Mouse (Mus musculus) T-cell, adult 2 months (primary cell): ENCODE results near the gene Thbs3.
A peak's percentile ranks its signal among the peaks of the same experiment; 100 is the strongest.

Experiments used
- DNase-seq: peaks from one replicate; pipeline ENCODE4 v3.0.0; 2022; ENCODE audit warnings: low spot score

Thbs3 gene

GRCm38 (mm10) chr3:89214681-89215411 is at the start of gene Thbs3:
Thbs3 (plus strand) TSS chr3:89215180.
- no peak for DNase-seq

GRCm38 (mm10) chr3:89165268-89165870 is 49.6 kb upstream of the Thbs3 start:
- DNase-seq: no peak

- DNase-seq: no peak
These were observed 48.0 kb upstream of the Thbs3 start for GRCm38 (mm10) chr3:89166945-89167344.

- no peak for DNase-seq
These were observed 40.1 kb upstream of the Thbs3 start for GRCm38 (mm10) chr3:89174844-89175243.

- no peak for DNase-seq
These were observed 39.4 kb upstream of the Thbs3 start for GRCm38 (mm10) chr3:89175544-89175943.

- no peak for DNase-seq
These were observed 38.6 kb upstream of the Thbs3 start for GRCm38 (mm10) chr3:89176421-89176820.

GRCm38 (mm10) chr3:89177242-89178106 is 37.5 kb upstream of the Thbs3 start, which contains the start of gene Scamp3:
Scamp3 (plus strand) TSS chr3:89177473.
- DNase-seq: peak; percentile 90

- DNase-seq: no peak
These were observed 36.9 kb upstream of the Thbs3 start for GRCm38 (mm10) chr3:89178107-89178385.

GRCm38 (mm10) chr3:89179056-89179455 is 35.9 kb upstream of the Thbs3 start:
- DNase-seq: no peak

GRCm38 (mm10) chr3:89181749-89182500 is 33.1 kb upstream of the Thbs3 start:
- no peak for DNase-seq

GRCm38 (mm10) chr3:89182531-89183057 is 32.4 kb upstream of the Thbs3 start:
- no peak for DNase-seq

GRCm38 (mm10) chr3:89183058-89183958 is 31.7 kb upstream of the Thbs3 start, which contains the start of gene Fam189b:
Fam189b (plus strand) TSS chr3:89183143.
- DNase-seq: peak; percentile 58

GRCm38 (mm10) chr3:89183959-89184315 is 31.0 kb upstream of the Thbs3 start:
- no peak for DNase-seq

GRCm38 (mm10) chr3:89187197-89187596 is 27.8 kb upstream of the Thbs3 start:
- DNase-seq: no peak

GRCm38 (mm10) chr3:89187690-89188477 is 27.1 kb upstream of the Thbs3 start:
- DNase-seq: peak; percentile 60

- DNase-seq: peak; percentile 47
These were observed 26.5 kb upstream of the Thbs3 start for GRCm38 (mm10) chr3:89188478-89188875.

- peak; percentile 78 for DNase-seq
These were observed 24.5 kb upstream of the Thbs3 start for GRCm38 (mm10) chr3:89190436-89190835.

GRCm38 (mm10) chr3:89193351-89193750 is 21.6 kb upstream of the Thbs3 start:
- no peak for DNase-seq

- peak; percentile 70 for DNase-seq
These were observed 21.1 kb upstream of the Thbs3 start for GRCm38 (mm10) chr3:89193853-89194252.
